Mouse (Mus musculus): ENCODE measurements at regions not wholly inside any gene's neighbourhood (a gene's known extent, or its start where the extent isn't known, plus 50 kb on each side); places are given as distances from the start of the nearest gene placed in this dataset.

DNA sequence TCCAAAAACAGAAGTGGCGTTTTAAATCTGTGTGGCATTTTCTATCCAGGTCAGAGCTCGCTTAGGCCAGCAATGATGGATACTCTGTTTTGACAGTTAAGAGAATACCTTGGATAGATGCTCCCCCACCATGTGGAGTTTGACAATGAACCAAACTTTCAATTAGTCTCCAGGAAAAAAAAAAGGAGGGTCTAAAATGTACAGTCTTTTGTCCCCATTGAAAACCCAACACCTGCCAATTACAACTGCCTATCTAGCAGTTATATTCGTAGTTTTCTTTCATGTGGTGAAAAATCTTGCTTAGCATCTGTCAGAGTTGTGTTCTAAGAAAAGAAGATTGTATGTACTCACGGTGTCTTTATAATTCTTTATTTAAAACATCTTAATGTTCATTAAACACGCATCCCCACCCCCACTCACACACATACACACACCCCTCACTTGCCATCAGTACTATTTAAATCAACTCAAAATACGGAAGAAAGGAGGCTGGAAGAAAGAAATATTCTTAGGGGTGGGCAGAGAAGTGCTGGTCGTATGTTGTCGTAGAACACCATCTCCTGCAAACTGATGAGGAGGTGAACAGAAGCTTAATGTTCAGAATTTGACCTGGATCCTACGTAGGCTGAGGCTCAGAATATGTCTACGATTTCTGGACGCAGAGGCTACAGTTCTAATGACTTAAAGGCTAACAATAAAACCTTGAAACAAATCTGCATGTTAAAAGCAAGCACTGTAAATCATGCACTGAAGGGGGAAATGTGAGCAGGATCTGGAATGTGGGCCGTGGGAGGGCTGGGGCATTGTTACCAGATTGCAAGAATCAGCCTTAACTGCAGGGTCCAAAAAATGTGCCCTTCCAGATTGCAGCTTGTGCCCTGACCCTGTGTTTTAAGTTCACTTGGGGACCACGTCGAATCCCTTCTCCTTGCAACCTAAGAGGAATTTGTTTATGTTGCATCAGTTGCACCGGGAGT is 147.2 kb upstream of the Hhip start:
- H3K9me3 ChIP-seq, result no peaks in the 10 kb centered on the region
- no peaks in the 10 kb centered on the region for H3K27me3 ChIP-seq (replicated peaks)
- no peaks in the 10 kb centered on the region for H3K36me3 ChIP-seq (replicated peaks; ENCODE audit: low read length)
- 0 out of 2 replicates have a peak, but pooled peaks cover 6% of the 10 kb centered on the region for H3K4me1 ChIP-seq
- TF ChIP-seq GATA1 (IDR thresholded peaks at IDR 0.05; ENCODE audit: borderline replicate concordance, low read length) (no peak), FLI1 (IDR thresholded peaks at IDR 0.05; ENCODE audit: low read length) (no peak)
- H3K4me3 ChIP-seq (replicated peaks), result no peak overlapping the region

DNA sequence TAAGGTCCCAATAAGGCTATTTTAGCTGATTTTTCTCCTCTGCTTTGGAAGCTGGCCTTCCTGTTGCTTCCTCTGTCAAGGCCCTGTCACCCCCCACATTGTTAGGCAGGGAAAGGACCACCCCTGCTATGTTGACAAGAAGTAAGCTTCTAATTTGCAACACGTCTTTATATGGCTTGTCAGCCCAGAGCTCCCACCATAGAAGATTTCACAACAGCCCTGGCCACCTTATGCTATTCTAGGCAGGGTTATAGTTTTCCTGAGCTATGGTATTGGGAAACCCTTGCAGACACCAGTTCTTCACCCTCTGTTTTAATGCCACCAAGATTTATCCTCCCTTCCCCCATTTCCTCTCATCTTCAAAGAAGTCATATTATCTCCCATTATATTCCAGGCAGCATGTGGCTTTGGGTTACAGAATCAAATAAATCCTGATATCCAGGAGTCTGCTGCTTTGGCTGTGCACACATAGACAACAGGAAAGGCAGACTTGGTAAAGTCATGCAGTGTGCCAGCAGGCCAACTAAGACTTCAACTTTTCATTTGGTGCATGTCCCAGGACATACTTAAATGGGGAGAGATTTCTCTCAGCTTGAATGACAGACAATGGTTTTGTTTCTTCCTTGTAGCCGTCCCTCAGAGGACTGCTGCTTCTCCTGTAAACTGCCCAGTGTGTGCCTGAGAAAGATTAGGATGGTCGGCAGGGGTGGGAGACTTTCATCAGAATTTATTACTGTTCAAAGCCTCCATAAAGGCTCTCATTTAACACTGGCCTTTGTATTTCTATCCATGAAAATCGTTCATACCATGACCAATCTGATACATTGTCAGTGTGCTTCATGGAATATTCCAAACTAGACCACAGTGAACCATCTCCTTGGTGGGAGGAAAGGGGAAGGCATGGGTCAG is 146.2 kb upstream of the Hhip start:
- TF ChIP-seq GATA1 (IDR thresholded peaks at IDR 0.05; ENCODE audit: borderline replicate concordance, low read length) (no peak), FLI1 (IDR thresholded peaks at IDR 0.05; ENCODE audit: low read length) (no peak)
- Histone ChIP-seq H3K4me3 (replicated peaks) (no peak overlapping the region), H3K27me3 (replicated peaks) (peaks cover 5% of the 10 kb centered on the region), H3K9me3 (0 out of 2 replicates have a peak, but pooled peaks cover 5% of the 10 kb centered on the region), H3K4me1 (0 out of 2 replicates have a peak, but pooled peaks cover 6% of the 10 kb centered on the region), H3K36me3 (replicated peaks; ENCODE audit: low read length) (no peaks in the 10 kb centered on the region)

DNA sequence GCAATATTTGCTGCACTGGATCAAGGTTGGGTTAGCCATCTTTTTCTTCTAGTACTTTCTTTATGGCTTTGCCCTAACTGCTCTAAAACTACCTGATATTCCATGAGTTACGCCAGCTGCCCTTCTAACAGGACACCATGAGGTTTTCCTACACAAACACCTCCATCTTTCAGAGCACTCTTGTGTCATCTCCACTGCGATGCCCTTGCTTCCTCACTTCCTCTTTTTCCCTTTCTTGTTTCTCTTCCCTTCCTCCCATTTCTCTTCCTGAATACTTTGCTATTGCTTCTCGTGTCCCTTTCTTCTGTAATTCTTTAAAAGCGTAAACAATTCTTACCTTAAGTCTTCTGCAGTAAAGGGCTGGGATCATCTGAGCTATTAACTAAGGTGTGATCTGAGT is 139.9 kb upstream of the Hhip start:
- Histone ChIP-seq H3K36me3 (replicated peaks; ENCODE audit: low read length) (no peaks in the 10 kb centered on the region), H3K4me3 (replicated peaks) (no peak overlapping the region), H3K9me3 (0 out of 2 replicates have a peak, but pooled peaks cover 5% of the 10 kb centered on the region), H3K4me1 (no peaks in the 10 kb centered on the region), H3K27me3 (replicated peaks) (peaks cover 7% of the 10 kb centered on the region)
- no peak for TF ChIP-seq GATA1 (IDR thresholded peaks at IDR 0.05; ENCODE audit: borderline replicate concordance, low read length)
- no peak for TF ChIP-seq FLI1 (IDR thresholded peaks at IDR 0.05; ENCODE audit: low read length)

DNA sequence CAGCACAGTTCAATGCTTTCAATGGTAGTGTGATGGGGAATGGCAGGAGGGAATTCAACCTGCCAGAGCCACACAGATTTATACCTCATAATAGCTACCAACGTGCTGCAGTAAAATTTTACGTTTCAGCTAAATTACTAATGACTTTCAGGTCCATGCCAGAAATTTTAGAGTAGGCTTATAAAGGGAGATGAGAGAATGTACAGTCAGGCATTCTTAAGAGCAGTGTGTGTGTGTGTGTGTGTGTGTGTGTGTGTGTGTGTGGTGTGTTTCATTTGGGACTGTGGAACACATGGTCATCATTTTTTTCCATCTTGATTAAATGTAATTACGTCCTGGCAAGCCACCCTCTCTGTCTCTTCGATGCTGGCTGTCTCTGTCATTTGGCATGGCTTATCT is 132.7 kb upstream of the Hhip start:
- Histone ChIP-seq H3K36me3 (replicated peaks; ENCODE audit: low read length) (no peaks in the 10 kb centered on the region), H3K4me1 (peaks cover 16% of the 10 kb centered on the region; the same call in 1 of the 2 replicates), H3K27me3 (replicated peaks) (peaks cover 8% of the 10 kb centered on the region), H3K4me3 (replicated peaks) (no peak overlapping the region), H3K9me3 (peaks cover 16% of the 10 kb centered on the region)
- TF ChIP-seq GATA1 (IDR thresholded peaks at IDR 0.05; ENCODE audit: borderline replicate concordance, low read length), result no peak
- TF ChIP-seq FLI1 (IDR thresholded peaks at IDR 0.05; ENCODE audit: low read length), result no peak

DNA sequence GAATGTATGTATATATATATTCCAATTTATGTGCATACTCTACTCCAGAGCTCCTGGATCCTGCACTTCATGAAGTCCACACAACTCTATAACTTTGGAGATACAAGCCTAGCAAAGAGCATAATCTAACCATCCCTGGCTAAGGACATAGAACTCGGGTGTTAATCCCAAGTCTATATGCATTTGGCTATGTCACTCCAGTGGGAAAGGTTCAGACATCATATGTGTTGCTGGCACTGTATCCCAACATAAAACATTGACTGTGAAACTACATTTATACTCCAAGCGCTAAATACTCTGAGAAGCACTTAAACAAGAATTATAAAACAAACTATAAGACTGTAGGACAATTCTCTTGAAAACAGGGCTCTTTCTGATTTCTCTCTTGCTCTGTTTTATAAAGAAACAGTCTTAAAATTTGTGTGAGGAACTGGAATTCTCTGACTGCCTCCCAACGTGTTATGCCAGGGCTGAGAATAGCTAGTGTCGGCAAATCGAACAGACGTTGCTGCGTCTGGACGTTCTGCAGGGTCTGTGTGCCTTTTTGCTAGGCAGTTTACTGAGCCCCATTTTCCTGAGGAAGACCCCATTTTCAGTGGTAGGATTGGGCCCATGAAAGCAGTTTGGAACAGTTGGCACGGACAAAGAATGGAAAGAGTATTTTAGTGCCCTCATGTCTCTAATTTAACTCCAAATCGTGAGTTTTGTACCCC is 132.1 kb upstream of the Hhip start:
- no peak overlapping the region for H3K4me3 ChIP-seq (replicated peaks)
- TF ChIP-seq FLI1 (IDR thresholded peaks at IDR 0.05; ENCODE audit: low read length) (no peak), GATA1 (IDR thresholded peaks at IDR 0.05; ENCODE audit: borderline replicate concordance, low read length) (no peak)
- no peaks in the 10 kb centered on the region for H3K36me3 ChIP-seq (replicated peaks; ENCODE audit: low read length)
- H3K27me3 ChIP-seq (replicated peaks), result peaks cover 8% of the 10 kb centered on the region
- peaks cover 16% of the 10 kb centered on the region for H3K9me3 ChIP-seq
- peaks cover 16% of the 10 kb centered on the region; the same call in 1 of the 2 replicates for H3K4me1 ChIP-seq

DNA sequence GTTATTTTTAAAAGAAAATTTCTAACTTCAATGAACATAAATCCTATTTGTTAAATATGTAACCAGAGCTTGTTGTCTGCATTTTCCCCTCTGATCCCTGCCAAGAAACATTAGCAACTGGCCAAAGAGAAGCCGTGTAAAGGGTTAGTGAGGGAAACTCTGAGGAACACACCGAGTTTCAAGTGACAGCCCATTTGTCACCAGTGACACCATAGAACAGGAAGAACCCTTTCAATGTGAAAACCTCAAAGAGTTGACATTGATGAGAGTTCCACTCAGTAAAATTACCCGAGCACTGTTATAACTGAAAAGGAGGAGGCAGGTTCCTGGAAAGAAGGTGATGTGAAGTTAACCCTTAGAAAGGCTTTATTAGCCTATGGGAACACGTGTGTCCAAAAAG is 127.5 kb upstream of the Hhip start:
- H3K27me3 ChIP-seq (replicated peaks), result peaks cover 8% of the 10 kb centered on the region
- no peaks in the 10 kb centered on the region for H3K36me3 ChIP-seq (replicated peaks; ENCODE audit: low read length)
- no peak overlapping the region for H3K4me3 ChIP-seq (replicated peaks)
- no peak for TF ChIP-seq GATA1 (IDR thresholded peaks at IDR 0.05; ENCODE audit: borderline replicate concordance, low read length)
- no peak for TF ChIP-seq FLI1 (IDR thresholded peaks at IDR 0.05; ENCODE audit: low read length)
- peaks cover 16% of the 10 kb centered on the region; the same call in 1 of the 2 replicates for H3K4me1 ChIP-seq
- peaks cover 26% of the 10 kb centered on the region for H3K9me3 ChIP-seq

DNA sequence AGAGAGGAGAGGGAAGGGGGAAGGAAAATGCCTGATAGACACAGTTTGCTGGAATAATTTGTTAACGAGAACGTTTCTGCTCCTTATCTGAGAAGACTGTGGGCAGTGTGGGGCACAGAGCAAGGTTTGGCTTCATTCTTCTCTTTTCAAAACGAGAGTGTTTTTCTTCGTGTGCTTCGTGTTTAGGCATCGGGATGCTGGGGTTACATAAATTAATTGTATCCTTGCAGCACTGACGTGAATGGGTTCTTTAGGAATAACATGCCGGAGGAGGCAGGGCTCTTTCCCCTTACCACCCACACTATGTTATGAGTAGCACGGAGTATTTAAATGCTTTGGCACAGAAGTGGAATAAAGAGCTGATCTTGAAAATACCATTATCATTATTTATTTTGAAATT is 110.9 kb upstream of the Hhip start:
- H3K4me3 ChIP-seq (replicated peaks), result no peak overlapping the region
- no peaks in the 10 kb centered on the region for H3K4me1 ChIP-seq
- H3K36me3 ChIP-seq (replicated peaks; ENCODE audit: low read length), result no peaks in the 10 kb centered on the region
- no peaks in the 10 kb centered on the region for H3K9me3 ChIP-seq
- no peaks in the 10 kb centered on the region for H3K27me3 ChIP-seq (replicated peaks)
- TF ChIP-seq FLI1 (IDR thresholded peaks at IDR 0.05; ENCODE audit: low read length) (no peak), GATA1 (IDR thresholded peaks at IDR 0.05; ENCODE audit: borderline replicate concordance, low read length) (no peak)

DNA sequence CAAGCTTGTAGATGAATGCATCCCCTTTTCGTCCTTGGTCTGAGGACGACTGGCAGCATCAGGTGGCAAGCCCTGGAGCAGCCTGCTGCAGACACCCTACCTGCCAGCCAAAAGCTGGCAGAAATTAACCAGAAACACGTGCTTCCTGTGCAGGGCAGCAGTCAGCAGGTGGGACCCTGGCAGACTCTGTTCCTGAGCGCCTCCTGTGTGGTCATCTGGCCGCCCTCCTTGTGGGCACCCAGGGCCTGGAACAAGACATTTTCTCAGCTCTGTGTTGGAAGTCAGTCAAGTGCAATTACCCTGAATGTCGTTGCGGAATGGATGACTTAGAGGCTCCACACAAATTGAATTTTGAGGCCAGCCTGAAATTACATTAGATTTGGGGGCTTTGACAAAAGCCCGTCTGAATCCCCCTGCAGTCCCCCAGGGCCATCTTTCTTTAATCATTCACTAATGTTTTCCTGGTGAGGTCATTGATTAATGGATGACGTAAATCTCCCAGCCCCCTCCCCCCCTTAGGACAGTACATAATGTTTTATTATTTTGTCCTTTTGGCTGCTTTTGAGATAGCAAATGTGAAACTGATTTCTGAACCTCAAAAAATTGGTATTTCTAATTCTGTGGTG is 91.8 kb upstream of the Hhip start:
- H3K4me1 ChIP-seq, result no peaks in the 10 kb centered on the region
- H3K36me3 ChIP-seq (replicated peaks; ENCODE audit: low read length), result no peaks in the 10 kb centered on the region
- H3K27me3 ChIP-seq (replicated peaks), result no peaks in the 10 kb centered on the region
- no peak overlapping the region for H3K4me3 ChIP-seq (replicated peaks)
- TF ChIP-seq FLI1 (IDR thresholded peaks at IDR 0.05; ENCODE audit: low read length) (no peak), GATA1 (IDR thresholded peaks at IDR 0.05; ENCODE audit: borderline replicate concordance, low read length) (no peak)
- H3K9me3 ChIP-seq, result no peaks in the 10 kb centered on the region

DNA sequence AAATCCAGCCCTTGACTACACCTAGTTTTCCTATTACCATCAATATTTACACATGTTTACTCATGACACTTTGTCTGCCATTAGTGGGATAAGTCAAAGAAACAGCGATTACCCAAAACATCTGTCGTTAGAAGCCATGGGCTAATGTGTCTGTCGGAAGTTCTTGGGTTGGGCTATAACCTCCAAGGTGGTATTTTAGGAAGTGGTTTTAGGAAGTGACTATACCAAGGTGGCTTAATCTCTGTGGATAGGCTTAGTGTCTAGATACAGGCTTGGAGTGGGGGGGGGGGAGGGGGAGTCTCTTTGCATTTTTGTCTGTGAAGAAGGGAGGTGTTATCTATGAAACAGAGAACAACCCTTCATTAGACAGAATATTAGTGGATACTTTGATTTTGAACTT is 90.1 kb upstream of the Hhip start:
- H3K9me3 ChIP-seq, result no peaks in the 10 kb centered on the region

More for the DNA sequence above, 90.1 kb upstream of the Hhip start:
- no peak overlapping the region for H3K4me3 ChIP-seq (replicated peaks)
- no peaks in the 10 kb centered on the region for H3K36me3 ChIP-seq (replicated peaks; ENCODE audit: low read length)
- TF ChIP-seq GATA1 (IDR thresholded peaks at IDR 0.05; ENCODE audit: borderline replicate concordance, low read length) (no peak), FLI1 (IDR thresholded peaks at IDR 0.05; ENCODE audit: low read length) (no peak)
- H3K27me3 ChIP-seq (replicated peaks), result no peaks in the 10 kb centered on the region
- H3K4me1 ChIP-seq, result no peaks in the 10 kb centered on the region

All from megakaryocyte, embryonic 14.5 days (primary cell).